Mouse (Mus musculus) midbrain, embryonic 16.5 days (tissue): ENCODE data around the gene Gon4l. TPM values are rescaled to one million over a fixed set of nuclear protein-coding genes. Genes with fewer than 3 reads are reported as not detected.
A peak's percentile ranks its signal among the peaks of the same experiment; 100 is the strongest.

Experiments
- ATAC-seq: fragments of 200-750 bp; cut with Nextera tagmentation; 2 replicates; pipeline ENCODE4 v1.8.0; 2017; ENCODE audit warnings: moderate TSS enrichment
- H3K27ac ChIP-seq: fragments of 300-500 bp; sonication (generic); 2 replicates; pipeline ENCODE4 v1.5.1; 2014; ENCODE audit warnings: mild to moderate bottlenecking, low read length, mixed read lengths
- H3K27me3 ChIP-seq: fragments of 300-500 bp; sonication (generic); 2 replicates; pipeline ENCODE4 v1.6.1; 2014; ENCODE audit warnings: low read depth, low read length, mixed read lengths; ENCODE audit not compliant: control insufficient read depth, insufficient read depth
- H3K36me3 ChIP-seq: fragments of 300-500 bp; sonication (generic); 2 replicates; pipeline ENCODE4 v1.6.1; 2014; ENCODE audit warnings: mild to moderate bottlenecking, low read length, moderate library complexity, mixed read lengths; ENCODE audit not compliant: control insufficient read depth, insufficient read depth
- H3K4me1 ChIP-seq: fragments of 300-500 bp; sonication (generic); 2 replicates; pipeline ENCODE4 v1.6.1; 2014; ENCODE audit warnings: mild to moderate bottlenecking, low read length, mixed read lengths; ENCODE audit not compliant: control insufficient read depth, insufficient read depth
- H3K4me2 ChIP-seq: fragments of 300-500 bp; sonication (generic); 2 replicates; pipeline ENCODE4 v1.6.1; 2014; ENCODE audit warnings: mild to moderate bottlenecking, low read length, mixed read lengths
- H3K4me3 ChIP-seq: fragments of 300-500 bp; sonication (generic); 2 replicates; pipeline ENCODE4 v1.5.1; 2014; ENCODE audit warnings: low read depth, mild to moderate bottlenecking, low read length, moderate library complexity, mixed read lengths
- H3K9ac ChIP-seq: fragments of 300-500 bp; sonication (generic); 2 replicates; pipeline ENCODE4 v1.6.1; 2014; ENCODE audit warnings: low read depth, low read length, mixed read lengths
- H3K9me3 ChIP-seq: fragments of 300-500 bp; sonication (generic); replicated peaks from 2 replicates; pipeline ENCODE4 v1.6.1; 2014; ENCODE audit warnings: mild to moderate bottlenecking, low read length, mixed read lengths; ENCODE audit not compliant: control insufficient read depth, poor library complexity, severe bottlenecking
- WGBS: fragments of 180-500 bp; shearing (Covaris S2); extraction: QIAGEN DNeasy Blood & Tissue Kit; methylation state at CpG from one replicate; pipeline ENCODE4 v1.1.7; 2014; 5-methylcytosine and 5-hydroxymethylcytosine counted together
- polyA plus RNA-seq: library from polyadenylated mRNA; unstranded; fragments of >200 nt; fragmentation: Nextera tagmentation; extraction: Ambion mirVana; gene quantifications from 2 replicates; pipeline ENCODE4 v1.2.1, GENCODE M21; 2015

Gene Gon4l
- polyA plus RNA-seq, 1 experiment from 2014 or later: 13.7 TPM

DNA sequence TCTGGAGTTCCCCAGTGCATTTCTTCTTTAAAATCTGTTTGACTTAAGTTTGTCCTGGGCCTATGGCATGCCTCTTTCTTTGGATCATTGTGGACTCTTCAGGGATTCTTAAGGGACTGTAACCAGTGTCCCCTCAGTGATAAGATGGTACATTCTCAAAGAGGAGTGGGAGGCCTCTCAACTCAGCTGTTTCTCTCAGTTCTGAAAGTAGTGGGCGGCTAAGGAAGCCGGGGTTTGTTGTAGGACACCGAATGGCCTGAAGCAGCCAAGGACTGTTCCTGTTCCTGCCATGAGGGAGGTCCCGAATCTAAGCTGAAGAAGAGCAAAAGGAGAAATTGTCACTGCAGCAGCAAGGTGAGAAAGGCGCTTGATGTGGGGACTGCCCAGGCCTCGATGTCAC, 70.2 kb downstream of the Gon4l start:
- Histone ChIP-seq H3K27ac (no peak overlapping the region), H3K4me2 (no peak overlapping the region), H3K9me3 (no peaks in the 10 kb centered on the region), H3K27me3 (no peaks in the 10 kb centered on the region), H3K4me3 (no peak overlapping the region), H3K4me1 (no peaks in the 10 kb centered on the region), H3K9ac (no peak overlapping the region), H3K36me3 (peaks cover 49% of the 10 kb centered on the region)
- no peak for ATAC-seq
- 93% methylated on average over 6 of the region's 6 CpGs for WGBS

DNA sequence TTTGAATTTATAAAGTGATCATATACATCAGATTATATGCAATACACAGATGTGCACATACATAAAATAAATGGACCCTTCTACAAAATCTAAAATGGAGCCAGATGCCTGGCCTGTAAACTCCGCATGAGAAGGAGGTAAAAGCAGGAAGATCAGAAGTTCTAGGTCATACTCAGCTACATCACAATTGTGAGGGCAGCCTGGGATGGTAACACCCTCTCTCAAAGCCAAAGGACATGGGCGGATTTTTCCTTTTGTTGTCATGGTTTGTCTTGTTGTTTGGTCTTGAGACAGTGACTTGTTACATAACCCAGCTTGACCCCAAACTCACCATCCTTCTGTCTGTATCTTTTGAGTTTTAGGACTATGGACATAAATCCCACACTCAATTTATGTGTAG, 70.7 kb downstream of the Gon4l start:
- no peaks in the 10 kb centered on the region for H3K9me3 ChIP-seq
- 93% methylated on average over 2 of the region's 2 CpGs for WGBS
- H3K36me3 ChIP-seq: peaks cover 54% of the 10 kb centered on the region
- H3K4me2 ChIP-seq: no peak overlapping the region
- no peak overlapping the region for H3K4me3 ChIP-seq
- no peaks in the 10 kb centered on the region for H3K27me3 ChIP-seq
- ATAC-seq: no peak
- no peak overlapping the region for H3K9ac ChIP-seq
- H3K4me1 ChIP-seq: no peaks in the 10 kb centered on the region
- H3K27ac ChIP-seq: no peak overlapping the region

DNA sequence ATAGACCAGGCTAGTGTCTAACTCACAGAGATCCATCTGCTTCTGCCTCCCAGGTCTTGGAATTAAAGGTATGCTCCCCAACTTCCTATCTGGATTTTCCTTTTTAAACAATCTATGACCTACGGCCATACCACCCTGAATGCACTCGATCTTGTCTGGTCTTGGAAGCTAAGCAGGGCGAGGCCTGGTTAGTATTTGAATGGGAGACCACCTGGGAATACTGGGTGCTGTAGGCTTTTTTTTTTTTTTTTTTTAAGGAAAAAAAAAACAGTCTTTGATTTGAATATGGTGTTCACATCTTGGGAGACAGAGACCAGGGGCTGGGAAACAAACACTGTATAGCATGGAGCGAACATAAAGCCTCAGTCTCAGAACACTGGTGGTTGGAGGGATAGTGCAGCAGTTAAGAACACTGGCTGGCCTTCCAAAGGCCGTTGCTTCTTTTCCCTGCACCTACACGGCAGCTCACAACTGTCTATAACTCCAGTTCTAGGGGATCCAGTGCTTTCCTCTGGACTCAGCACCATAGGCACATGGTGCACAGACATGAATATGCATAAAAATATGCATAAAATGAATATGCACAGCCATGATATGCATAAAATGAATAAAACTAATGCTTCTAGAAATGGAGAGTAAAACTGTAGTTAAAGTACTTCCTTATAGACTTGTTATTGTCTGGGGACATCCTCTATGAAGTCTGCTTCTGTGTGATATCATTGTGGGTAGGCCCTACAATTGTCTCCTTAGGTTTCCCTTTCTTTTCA, 71.5 kb downstream of the Gon4l start:
- Histone ChIP-seq H3K4me3 (no peak overlapping the region), H3K4me2 (no peak overlapping the region), H3K27me3 (no peaks in the 10 kb centered on the region), H3K27ac (no peak overlapping the region), H3K9me3 (no peaks in the 10 kb centered on the region), H3K4me1 (no peaks in the 10 kb centered on the region), H3K36me3 (peaks cover 54% of the 10 kb centered on the region), H3K9ac (no peak overlapping the region)
- ATAC-seq: no peak
- 89% methylated on average over 6 of the region's 6 CpGs for WGBS

DNA sequence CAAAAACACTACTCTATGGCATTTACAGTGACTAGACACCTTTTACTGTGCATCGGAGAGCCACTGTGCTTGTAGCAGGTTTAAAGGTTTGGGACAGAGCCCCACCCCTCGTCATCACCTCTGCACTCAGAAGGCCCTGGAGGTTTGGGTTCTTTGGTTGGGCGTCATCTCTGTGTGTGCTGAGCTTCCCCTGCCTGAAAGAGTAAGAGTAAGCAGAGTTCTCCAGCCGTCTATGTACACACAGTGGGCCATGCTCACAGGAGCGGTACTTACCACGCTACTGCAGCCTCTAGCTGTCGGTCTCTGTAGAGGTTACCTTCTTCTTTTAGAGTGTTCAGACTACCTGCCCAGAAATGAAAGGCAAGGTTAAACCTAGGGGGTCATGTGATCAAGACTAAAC, 77.6 kb downstream of the Gon4l start:
- no peaks in the 10 kb centered on the region for H3K27me3 ChIP-seq
- WGBS: 90% methylated on average over 7 of the region's 7 CpGs
- peaks cover 30% of the 10 kb centered on the region for H3K36me3 ChIP-seq
- no peak overlapping the region for H3K27ac ChIP-seq
- H3K9ac ChIP-seq: peak overlapping the region; percentile 82; the same call in 1 of the 2 replicates
- H3K4me2 ChIP-seq: peak overlapping the region; percentile 75
- peak overlapping the region; percentile 85; the same call in 1 of the 2 replicates for H3K4me3 ChIP-seq
- no peaks in the 10 kb centered on the region for H3K9me3 ChIP-seq
- no peak for ATAC-seq
- H3K4me1 ChIP-seq: peaks cover 13% of the 10 kb centered on the region

DNA sequence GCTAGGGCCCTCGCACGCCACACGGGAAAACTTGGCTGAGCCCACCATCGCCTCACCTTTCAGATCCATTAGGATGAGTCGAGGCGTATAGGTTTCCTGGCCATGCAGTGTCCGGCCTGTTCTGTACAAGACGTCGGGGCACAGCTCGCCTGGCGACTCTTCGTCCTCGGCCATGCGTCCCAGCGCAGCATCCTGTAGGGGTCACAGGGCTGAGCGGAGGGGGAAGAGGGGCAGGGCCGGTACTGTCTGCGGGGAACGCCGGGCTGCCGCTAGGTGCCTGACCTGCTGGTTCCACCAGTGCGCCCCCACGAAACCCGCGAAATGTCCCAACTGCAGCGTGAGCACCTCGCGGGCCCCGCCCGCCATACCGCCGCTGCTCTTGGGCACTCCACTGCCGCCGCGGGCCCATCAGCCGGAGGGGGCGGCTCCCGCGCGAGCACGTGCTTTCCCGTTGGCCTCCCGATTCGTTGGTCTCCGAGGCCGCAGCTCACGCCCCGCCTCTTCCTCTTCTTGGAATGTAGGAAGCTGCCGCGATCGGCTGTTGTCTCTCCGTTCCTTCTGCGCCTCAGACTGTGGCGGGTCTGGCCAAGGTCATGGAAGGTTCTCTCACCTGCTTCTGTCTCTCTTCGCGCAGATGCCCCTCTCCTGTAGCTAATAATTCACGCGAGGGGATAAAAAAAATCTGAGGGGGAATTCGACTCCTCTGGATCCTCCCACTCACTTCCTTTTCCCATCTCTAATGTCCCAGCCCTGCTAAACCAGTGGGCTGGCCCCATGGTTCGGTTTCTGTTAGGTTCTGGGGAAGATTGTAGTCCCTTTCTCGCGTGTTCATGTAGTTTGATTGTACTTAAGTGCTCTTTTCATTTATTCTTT, 78.7 kb downstream of the Gon4l start, which contains the start of gene Msto1:
Gene Msto1, minus strand, starts transcription at position 489 of the 873 bp plus-strand sequence.
- Histone ChIP-seq H3K4me2 (peak within 1 kb of the TSS; percentile 75), H3K36me3 (peaks cover 20% of the 10 kb centered on the region), H3K9ac (peak within 1 kb of the TSS; percentile 82), H3K27me3 (no peaks in the 10 kb centered on the region), H3K4me3 (peak within 1 kb of the TSS; percentile 85), H3K9me3 (no peaks in the 10 kb centered on the region), H3K27ac (peak within 1 kb of the TSS; percentile 91), H3K4me1 (peaks cover 13% of the 10 kb centered on the region)
- peak; percentile 97 for ATAC-seq
- under 1% methylated on average over 59 of the region's 62 CpGs for WGBS

DNA sequence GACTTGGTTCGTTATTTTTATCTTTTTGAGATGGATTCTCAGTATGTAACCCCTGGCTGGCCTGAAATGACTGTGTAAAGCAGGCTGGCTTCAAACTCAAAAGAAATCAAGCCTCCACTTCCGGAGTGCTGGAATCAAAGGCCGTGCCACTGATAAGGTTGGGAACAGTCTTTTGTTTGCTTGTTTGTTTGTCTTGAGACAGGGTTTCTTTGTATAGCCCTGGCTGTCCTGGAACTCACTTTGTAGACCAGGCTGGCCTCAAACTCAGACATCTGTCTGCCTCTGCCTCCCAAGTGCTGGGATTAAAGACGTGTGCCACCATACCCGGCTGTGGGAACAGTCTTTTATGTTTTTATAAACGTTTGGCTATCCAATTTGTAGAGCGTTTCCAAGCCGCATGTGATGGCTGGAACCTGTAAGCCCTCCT, 79.4 kb downstream of the Gon4l start:
- Histone ChIP-seq H3K27ac (peak overlapping the region; percentile 91), H3K4me2 (peak overlapping the region; percentile 75), H3K4me1 (peaks cover 13% of the 10 kb centered on the region), H3K27me3 (no peaks in the 10 kb centered on the region), H3K4me3 (peak overlapping the region; percentile 85), H3K36me3 (peaks cover 14% of the 10 kb centered on the region), H3K9me3 (no peaks in the 10 kb centered on the region), H3K9ac (peak overlapping the region; percentile 82)
- WGBS: 24% methylated on average over 8 of the region's 8 CpGs
- ATAC-seq: no peak

DNA sequence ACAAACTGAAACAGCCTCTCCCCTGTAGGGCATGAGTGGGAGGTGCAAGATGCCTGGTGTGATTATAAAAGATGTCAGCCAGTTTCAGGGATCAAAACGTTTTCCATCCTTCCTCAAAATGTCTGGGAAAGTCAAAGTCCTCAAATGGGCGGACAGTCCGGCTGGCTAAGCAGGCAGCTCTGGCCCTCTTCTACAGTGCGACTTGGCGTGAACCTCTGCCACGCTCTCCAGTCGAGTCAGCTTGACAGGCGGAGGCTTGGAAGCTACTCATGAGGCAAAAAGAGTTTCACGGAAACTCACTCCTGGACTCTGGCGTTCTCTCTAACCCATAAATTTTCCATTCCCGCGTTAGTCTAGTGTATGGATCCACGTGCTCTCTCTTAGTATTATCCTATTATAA, 84.0 kb downstream of the Gon4l start:
- H3K4me1 ChIP-seq: peaks cover 6% of the 10 kb centered on the region; the same call in 1 of the 2 replicates
- WGBS: 85% methylated on average over 13 of the region's 13 CpGs
- H3K27me3 ChIP-seq: no peaks in the 10 kb centered on the region
- no peak overlapping the region for H3K4me3 ChIP-seq
- ATAC-seq: no peak
- no peak overlapping the region for H3K27ac ChIP-seq
- no peaks in the 10 kb centered on the region; the same call in 1 of the 2 replicates for H3K9me3 ChIP-seq
- no peak overlapping the region for H3K9ac ChIP-seq
- H3K36me3 ChIP-seq: peaks cover 20% of the 10 kb centered on the region
- H3K4me2 ChIP-seq: no peak overlapping the region

DNA sequence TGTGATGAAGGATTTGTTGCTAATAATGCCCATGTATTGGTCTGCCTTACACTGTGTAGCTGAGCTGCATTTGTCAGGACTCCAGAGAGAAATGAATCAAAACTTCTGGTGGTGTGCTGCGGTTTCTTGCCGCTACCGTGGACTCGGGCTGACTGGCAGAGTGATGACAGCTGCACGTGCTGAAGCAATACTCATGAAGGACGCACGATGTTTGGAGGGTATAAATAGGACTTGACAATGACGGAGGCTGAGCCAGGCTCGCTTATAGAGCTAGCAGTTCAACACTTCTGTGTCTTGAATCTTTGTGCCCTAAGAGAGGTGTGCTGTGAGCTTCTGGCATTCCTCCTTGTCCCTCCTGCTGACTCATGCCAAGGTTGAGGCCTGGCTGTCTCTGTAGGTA, 86.4 kb downstream of the Gon4l start:
- Histone ChIP-seq H3K36me3 (peaks cover 25% of the 10 kb centered on the region), H3K9me3 (no peaks in the 10 kb centered on the region; the same call in 1 of the 2 replicates), H3K27ac (no peak overlapping the region), H3K4me2 (no peak overlapping the region), H3K9ac (no peak overlapping the region), H3K4me3 (no peak overlapping the region), H3K4me1 (no peaks in the 10 kb centered on the region), H3K27me3 (no peaks in the 10 kb centered on the region)
- ATAC-seq: no peak
- WGBS: 96% methylated on average over 9 of the region's 9 CpGs
